ENCODE assay signal across 25 mouse cellular contexts in the genomic region with DNA sequence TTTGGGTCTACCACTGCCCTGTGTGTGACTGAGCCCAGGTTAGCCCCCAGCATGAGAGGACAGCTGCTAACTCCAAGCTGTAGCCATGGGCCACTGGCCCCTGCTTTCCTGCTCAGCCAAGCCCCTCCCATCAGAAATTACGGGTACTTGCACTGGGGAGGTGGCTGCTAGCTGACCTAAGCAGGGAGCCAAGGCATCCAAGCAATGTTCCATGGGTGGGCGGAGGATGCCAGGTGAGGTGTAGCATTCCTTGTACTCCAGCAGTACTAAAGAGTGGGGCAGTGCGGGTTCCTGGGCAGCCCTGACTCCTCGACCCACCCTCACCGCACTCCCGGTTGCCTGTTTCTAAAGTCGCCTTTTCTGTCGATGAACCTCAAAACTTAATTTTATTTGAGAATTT. TPM values are rescaled to one million over a fixed set of nuclear protein-coding genes. Genes with fewer than 3 reads are reported as not detected.
DNase-seq lines count a peak whose midpoint lies in the region; ATAC-seq and TF ChIP-seq lines count a peak whose summit lies in the region.
"Had no signal": no experiment of that assay in that cellular context is flagged by ENCODE, and none has a peak within 500 bp of the region (broad histone marks: within the 10 kb centered on the region; RNA-seq: fewer than 3 reads in every experiment).

No protein-coding gene starts in this region.

- H3K4me1 ChIP-seq in heart, adult 2 months (ENCODE audit: control insufficient read depth, insufficient read depth, low read length), result peaks cover 3% of the 10 kb centered on the region
- no peaks in the 10 kb centered on the region for H3K4me1 ChIP-seq in intestine, embryonic 16.5 days (ENCODE audit: control insufficient read depth, insufficient read depth, low read length)
- no peaks in the 10 kb centered on the region for H3K4me1 ChIP-seq in intestine, postnatal 0 days (replicated peaks; ENCODE audit: control insufficient read depth, insufficient read depth, low read length)
- no peaks in the 10 kb centered on the region for H3K4me1 ChIP-seq in lung, adult 2 months (ENCODE audit: control insufficient read depth, insufficient read depth, low read length)
- no peaks in the 10 kb centered on the region for H3K4me1 ChIP-seq in limb, embryonic 13.5 days
- H3K4me1 ChIP-seq: embryonic facial prominence, embryonic 12.5 days; intestine, embryonic 15.5 days; lung, embryonic 15.5 days; midbrain, embryonic 10.5 days had no signal

- H3K9me3 ChIP-seq in intestine, embryonic 16.5 days (ENCODE audit: control insufficient read depth, low read length), result no peaks in the 10 kb centered on the region
- H3K9me3 ChIP-seq in intestine, postnatal 0 days (ENCODE audit: control insufficient read depth), result no peaks in the 10 kb centered on the region
- no peaks in the 10 kb centered on the region for H3K9me3 ChIP-seq in limb, embryonic 13.5 days
- H3K9me3 ChIP-seq: embryonic facial prominence, embryonic 12.5 days; G1E; heart, embryonic 10.5 days; intestine, embryonic 15.5 days; lung, embryonic 15.5 days; midbrain, embryonic 10.5 days had no signal

- H3K79me2 ChIP-seq in heart, adult 2 months (replicated peaks; ENCODE audit: control insufficient read depth, insufficient read depth, low read length), result no peaks in the 10 kb centered on the region

- TF ChIP-seq CTCF in heart, adult 2 months (IDR thresholded peaks at IDR 0.05), result no peak
- TF ChIP-seq CTCF in intestine, postnatal 0 days (IDR thresholded peaks at IDR 0.05; ENCODE audit: low read depth), result no peak
- no peak for TF ChIP-seq CTCF in lung, adult 2 months (IDR thresholded peaks at IDR 0.05; ENCODE audit: insufficient read depth, low read length)

- H3K27me3 ChIP-seq in heart, adult 2 months (ENCODE audit: control insufficient read depth, insufficient read depth, low read length), result no peaks in the 10 kb centered on the region
- no peaks in the 10 kb centered on the region for H3K27me3 ChIP-seq in intestine, embryonic 16.5 days (replicated peaks; ENCODE audit: control insufficient read depth, insufficient read depth, low read length)
- H3K27me3 ChIP-seq in intestine, postnatal 0 days (replicated peaks; ENCODE audit: control insufficient read depth, insufficient read depth, low read length), result no peaks in the 10 kb centered on the region
- no peaks in the 10 kb centered on the region for H3K27me3 ChIP-seq in limb, embryonic 13.5 days
- H3K27me3 ChIP-seq: embryonic facial prominence, embryonic 12.5 days; intestine, embryonic 15.5 days; lung, embryonic 15.5 days had no signal

- no peak for TF ChIP-seq POLR2A in heart, adult 2 months (IDR thresholded peaks at IDR 0.05; ENCODE audit: insufficient read depth, low read depth, low read length)
- peak; percentile 7; the same call in 1 of the 2 replicates for TF ChIP-seq POLR2A in lung, adult 2 months (IDR thresholded peaks at IDR 0.05; ENCODE audit: borderline replicate concordance, extremely low read depth, low read depth, low read length)

- no peak overlapping the region for H3K4me2 ChIP-seq in intestine, embryonic 16.5 days (ENCODE audit: low read depth, low read length)
- no peak overlapping the region for H3K4me2 ChIP-seq in intestine, postnatal 0 days (replicated peaks; ENCODE audit: low read depth)
- H3K4me2 ChIP-seq in limb, embryonic 13.5 days (replicated peaks), result no peak overlapping the region
- H3K4me2 ChIP-seq: embryonic facial prominence, embryonic 12.5 days; intestine, embryonic 15.5 days; lung, embryonic 15.5 days had no signal

- no peaks in the 10 kb centered on the region for H3K36me3 ChIP-seq in heart, adult 2 months (ENCODE audit: control insufficient read depth, insufficient read depth, low read length)
- peaks cover 44% of the 10 kb centered on the region for H3K36me3 ChIP-seq in intestine, embryonic 16.5 days (ENCODE audit: control insufficient read depth, insufficient read depth, low read length)
- peaks cover 76% of the 10 kb centered on the region for H3K36me3 ChIP-seq in intestine, postnatal 0 days (ENCODE audit: control insufficient read depth, insufficient read depth)
- H3K36me3 ChIP-seq in limb, embryonic 13.5 days, result peaks cover 94% of the 10 kb centered on the region

- intact Hi-C loops in heart, adult 2 months (cut with DNase I), result no loop called here

- TF ChIP-seq EP300 in heart, adult 2 months (IDR thresholded peaks at IDR 0.05; ENCODE audit: insufficient read depth, low read depth, low read length), result no peak

- 0 out of 2 replicates have a peak, but pooled peaks have one; percentile 24 for ATAC-seq in intestine, embryonic 16.5 days
- no peak; the same call in 1 of the 2 replicates for ATAC-seq in intestine, postnatal 0 days
- ATAC-seq in limb, embryonic 13.5 days (ENCODE audit: low FRiP score, low read depth), result no peak
- ATAC-seq: CD4-positive, CD25-positive, alpha-beta regulatory T cell, adult 4 months; forebrain, embryonic 16.5 days; intestine, embryonic 15.5 days had no signal

- H3K4me3 ChIP-seq in heart, adult 2 months, result no peak overlapping the region
- no peak overlapping the region for H3K4me3 ChIP-seq in intestine, embryonic 16.5 days (ENCODE audit: low read length)
- H3K4me3 ChIP-seq in intestine, postnatal 0 days (ENCODE audit: low read depth, low read length), result no peak overlapping the region
- H3K4me3 ChIP-seq in lung, adult 2 months (replicated peaks; ENCODE audit: extremely low read depth, low read depth, low read length), result no peak overlapping the region
- H3K4me3 ChIP-seq in limb, embryonic 13.5 days, result no peak overlapping the region
- H3K4me3 ChIP-seq: embryonic facial prominence, embryonic 12.5 days; heart, embryonic 10.5 days; intestine, embryonic 15.5 days; lung, embryonic 15.5 days; midbrain, embryonic 10.5 days had no signal

- DNase-seq in heart, adult 11 months, result peak; percentile 90
- DNase-seq in heart, adult 2 months, result no peak
- no peak for DNase-seq in lung, adult 2 months
- no peak for DNase-seq in lung, postnatal 4 days
- DNase-seq in gastrocnemius, postnatal 25 days, result no peak
- DNase-seq: adrenal gland, postnatal 25 days; cerebellum, adult 11 months; cerebellum, postnatal 10 days; gastrocnemius, postnatal 36 days; liver; right cerebral cortex, postnatal 14 days; spleen, adult 18-20 months; thymus, adult 18-20 months; thymus, postnatal 4 days had no signal

- 82% methylated on average over 8 of the region's 8 CpGs for WGBS in heart, adult 2 months
- 79% methylated on average over 8 of the region's 8 CpGs for WGBS in intestine, embryonic 16.5 days
- 73% methylated on average over 8 of the region's 8 CpGs for WGBS in intestine, postnatal 0 days
- 74% methylated on average over 8 of the region's 8 CpGs for WGBS in lung, adult 2 months
- WGBS in limb, embryonic 13.5 days, result 83% methylated on average over 8 of the region's 8 CpGs

- no peak overlapping the region for H3K9ac ChIP-seq in heart, adult 2 months (ENCODE audit: low read depth, low read length)
- no peak overlapping the region for H3K9ac ChIP-seq in intestine, embryonic 16.5 days (ENCODE audit: low read depth, low read length)
- no peak overlapping the region for H3K9ac ChIP-seq in intestine, postnatal 0 days (ENCODE audit: low read depth, low read length)
- peak overlapping the region; percentile 31; the same call in 1 of the 2 replicates for H3K9ac ChIP-seq in limb, embryonic 13.5 days
- H3K9ac ChIP-seq: embryonic facial prominence, embryonic 12.5 days; intestine, embryonic 15.5 days; lung, embryonic 15.5 days had no signal

- H3K27ac ChIP-seq in heart, adult 2 months, result no peak overlapping the region
- no peak overlapping the region for H3K27ac ChIP-seq in intestine, embryonic 16.5 days (ENCODE audit: low read length)
- no peak overlapping the region for H3K27ac ChIP-seq in intestine, postnatal 0 days (ENCODE audit: low read depth, low read length)
- no peak overlapping the region for H3K27ac ChIP-seq in limb, embryonic 13.5 days
- H3K27ac ChIP-seq: embryonic facial prominence, embryonic 12.5 days; intestine, embryonic 15.5 days; lung, embryonic 15.5 days had no signal

RNA-seq across cellular contexts. Expression of a gene that starts 36.8 kb away (rescaled TPM):
- total RNA-seq in heart, adult 2 months (2021), result 10 to 100 TPM; 18.4 to 22.4 TPM
- polyA plus RNA-seq in heart, adult 2 months (2012; rRNA removed), result 15.5 and 23.7 TPM in 2 replicates
- 9.6 and 10.1 TPM in 2 replicates for polyA plus RNA-seq in intestine, embryonic 16.5 days (2015; fragmentation: Nextera tagmentation; extraction: Ambion mirVana)
- polyA plus RNA-seq in intestine, postnatal 0 days (2015; fragmentation: Nextera tagmentation; extraction: Ambion mirVana), result 8.1 and 8.6 TPM in 2 replicates
- polyA plus RNA-seq in lung, adult 2 months (2012; rRNA removed), result 26.9 and 40.7 TPM in 2 replicates
- 9.0 and 10.5 TPM in 2 replicates for polyA plus RNA-seq in limb, embryonic 13.5 days (2015; fragmentation: Nextera tagmentation; extraction: Ambion mirVana)
- 10 to 100 TPM; 11.4 to 12.0 TPM for total RNA-seq in gastrocnemius, postnatal 25 days (2021)

RNA-seq across cellular contexts. Expression of a gene that starts 45.1 kb away (rescaled TPM):
- total RNA-seq in heart, adult 2 months (2021), result 1,000 to 10,000 TPM; 7,689 to 9,158 TPM
- 8,017 and 9,446 TPM in 2 replicates for polyA plus RNA-seq in heart, adult 2 months (2012; rRNA removed)
- 3,551 and 3,599 TPM in 2 replicates for polyA plus RNA-seq in intestine, embryonic 16.5 days (2015; fragmentation: Nextera tagmentation; extraction: Ambion mirVana)
- polyA plus RNA-seq in intestine, postnatal 0 days (2015; fragmentation: Nextera tagmentation; extraction: Ambion mirVana), result 2,460 and 2,644 TPM in 2 replicates
- polyA plus RNA-seq in lung, adult 2 months (2012; rRNA removed), result 1,519 and 1,632 TPM in 2 replicates
- 1,947 and 1,954 TPM in 2 replicates for polyA plus RNA-seq in limb, embryonic 13.5 days (2015; fragmentation: Nextera tagmentation; extraction: Ambion mirVana)
- 1,000 to 10,000 TPM; 3,933 to 4,186 TPM for total RNA-seq in gastrocnemius, postnatal 25 days (2021)

RNA-seq across cellular contexts. Expression of a gene that starts 52.0 kb away (rescaled TPM):
- total RNA-seq in heart, adult 2 months (2021), result 10 to 100 TPM; 91.9 to 94.7 TPM
- 98.4 and 108 TPM in 2 replicates for polyA plus RNA-seq in heart, adult 2 months (2012; rRNA removed)
- 24.9 and 25.2 TPM in 2 replicates for polyA plus RNA-seq in intestine, embryonic 16.5 days (2015; fragmentation: Nextera tagmentation; extraction: Ambion mirVana)
- polyA plus RNA-seq in intestine, postnatal 0 days (2015; fragmentation: Nextera tagmentation; extraction: Ambion mirVana), result 11.2 and 11.7 TPM in 2 replicates
- polyA plus RNA-seq in lung, adult 2 months (2012; rRNA removed), result 103 and 116 TPM in 2 replicates
- 39.0 and 40.6 TPM in 2 replicates for polyA plus RNA-seq in limb, embryonic 13.5 days (2015; fragmentation: Nextera tagmentation; extraction: Ambion mirVana)
- 10 to 100 TPM; 54.4 to 61.5 TPM for total RNA-seq in gastrocnemius, postnatal 25 days (2021)
